Mouse (Mus musculus): Measurements from ENCODE around the gene Krt31. TPM values are rescaled to one million over a fixed set of nuclear protein-coding genes. Genes with fewer than 3 reads are reported as not detected.

The Krt31 gene
- polyA plus RNA-seq (2015; fragmentation: Nextera tagmentation; extraction: Ambion mirVana), result 0.07 TPM in 1 of 2 replicates, not detected in the other

- 87% methylated on average over 3 of the region's 3 CpGs for WGBS
- no peak for TF ChIP-seq CTCF (IDR thresholded peaks at IDR 0.05; ENCODE audit: low read depth)
- no peaks in the 10 kb centered on the region for H3K36me3 ChIP-seq (ENCODE audit: control insufficient read depth, insufficient read depth)
These were observed at the start of gene Krt31 for GRCm38 (mm10) chr11:100050451-100050850. TSS of gene Krt31 (minus strand) at chr11:100050551.

GRCm38 (mm10) chr11:100097819-100098218, 47.5 kb upstream of the Krt31 start:
- no peak overlapping the region for H3K4me2 ChIP-seq (replicated peaks; ENCODE audit: low read depth)
- WGBS, result 70% methylated on average over 9 of the region's 9 CpGs
- ATAC-seq, result 0 out of 2 replicates have a peak, but pooled peaks have one; percentile 6
- H3K9ac ChIP-seq (ENCODE audit: low read depth, low read length), result no peak overlapping the region
- no peaks in the 10 kb centered on the region for H3K27me3 ChIP-seq (replicated peaks; ENCODE audit: control insufficient read depth, insufficient read depth, low read length)
- no peak overlapping the region for H3K27ac ChIP-seq (ENCODE audit: low read depth, low read length)
- H3K4me1 ChIP-seq (replicated peaks; ENCODE audit: control insufficient read depth, insufficient read depth, low read length), result no peaks in the 10 kb centered on the region
- H3K9me3 ChIP-seq (ENCODE audit: control insufficient read depth), result no peaks in the 10 kb centered on the region
- H3K4me3 ChIP-seq (ENCODE audit: low read depth, low read length), result no peak overlapping the region
- no peaks in the 10 kb centered on the region for H3K36me3 ChIP-seq (ENCODE audit: control insufficient read depth, insufficient read depth)
- TF ChIP-seq CTCF (IDR thresholded peaks at IDR 0.05; ENCODE audit: low read depth), result no peak

More at GRCm38 (mm10) chr11:100050451-100050850, at the start of gene Krt31:
- Histone ChIP-seq H3K27me3 (replicated peaks; ENCODE audit: control insufficient read depth, insufficient read depth, low read length) (peaks cover 12% of the 10 kb centered on the region), H3K4me3 (ENCODE audit: low read depth, low read length) (no peak within 1 kb of the TSS), H3K4me1 (replicated peaks; ENCODE audit: control insufficient read depth, insufficient read depth, low read length) (peaks cover 5% of the 10 kb centered on the region; the same call in 1 of the 2 replicates), H3K27ac (ENCODE audit: low read depth, low read length) (no peak within 1 kb of the TSS), H3K9ac (ENCODE audit: low read depth, low read length) (no peak within 1 kb of the TSS), H3K4me2 (replicated peaks; ENCODE audit: low read depth) (no peak within 1 kb of the TSS), H3K9me3 (ENCODE audit: control insufficient read depth) (no peaks in the 10 kb centered on the region)
- no peak for ATAC-seq

DNA sequence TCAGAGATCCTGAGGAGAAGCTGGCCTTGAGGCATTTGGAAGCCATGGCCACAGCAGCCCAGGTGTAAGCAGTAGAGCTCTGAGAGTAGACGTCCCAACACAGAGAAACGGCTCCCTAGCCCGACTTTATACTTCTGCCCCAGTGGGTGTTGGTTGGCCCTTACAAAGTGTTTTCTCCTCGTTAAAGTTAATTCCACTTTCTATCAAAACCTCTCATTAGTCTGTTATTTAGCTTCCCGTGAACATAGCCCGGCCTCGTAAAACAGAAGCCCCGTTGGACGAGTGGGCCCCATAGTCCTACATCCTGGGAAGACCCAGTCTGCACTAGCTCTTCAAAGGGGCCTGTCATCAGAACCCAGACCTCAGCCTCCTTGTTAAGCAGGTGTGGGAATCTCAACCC, 45.8 kb upstream of the Krt31 start, which contains the start of gene Krt35:
Gene Krt35, minus strand, starts transcription at position 101 of the 400 bp plus-strand sequence.
- H3K4me1 ChIP-seq (replicated peaks; ENCODE audit: control insufficient read depth, insufficient read depth, low read length), result no peaks in the 10 kb centered on the region
- no peaks in the 10 kb centered on the region for H3K36me3 ChIP-seq (ENCODE audit: control insufficient read depth, insufficient read depth)
- H3K4me3 ChIP-seq (ENCODE audit: low read depth, low read length), result no peak within 1 kb of the TSS
- ATAC-seq, result no peak
- no peaks in the 10 kb centered on the region for H3K27me3 ChIP-seq (replicated peaks; ENCODE audit: control insufficient read depth, insufficient read depth, low read length)
- no peak within 1 kb of the TSS for H3K9ac ChIP-seq (ENCODE audit: low read depth, low read length)
- H3K27ac ChIP-seq (ENCODE audit: low read depth, low read length), result no peak within 1 kb of the TSS
- no peaks in the 10 kb centered on the region for H3K9me3 ChIP-seq (ENCODE audit: control insufficient read depth)
- H3K4me2 ChIP-seq (replicated peaks; ENCODE audit: low read depth), result no peak within 1 kb of the TSS
- WGBS, result 83% methylated on average over 9 of the region's 9 CpGs
- TF ChIP-seq CTCF (IDR thresholded peaks at IDR 0.05; ENCODE audit: low read depth), result no peak

GRCm38 (mm10) chr11:100088378-100089025, 38.2 kb upstream of the Krt31 start:
- H3K4me2 ChIP-seq (replicated peaks; ENCODE audit: low read depth), result no peak overlapping the region
- no peak overlapping the region for H3K9ac ChIP-seq (ENCODE audit: low read depth, low read length)
- 43% methylated on average over 7 of the region's 7 CpGs for WGBS
- H3K27me3 ChIP-seq (replicated peaks; ENCODE audit: control insufficient read depth, insufficient read depth, low read length), result no peaks in the 10 kb centered on the region
- H3K9me3 ChIP-seq (ENCODE audit: control insufficient read depth), result no peaks in the 10 kb centered on the region
- peak; percentile 93 for ATAC-seq
- TF ChIP-seq CTCF (IDR thresholded peaks at IDR 0.05; ENCODE audit: low read depth), result 0 out of 2 replicates have a peak, but pooled peaks have one; percentile 3
- H3K36me3 ChIP-seq (ENCODE audit: control insufficient read depth, insufficient read depth), result no peaks in the 10 kb centered on the region
- no peaks in the 10 kb centered on the region for H3K4me1 ChIP-seq (replicated peaks; ENCODE audit: control insufficient read depth, insufficient read depth, low read length)
- H3K4me3 ChIP-seq (ENCODE audit: low read depth, low read length), result no peak overlapping the region
- no peak overlapping the region for H3K27ac ChIP-seq (ENCODE audit: low read depth, low read length)

DNA sequence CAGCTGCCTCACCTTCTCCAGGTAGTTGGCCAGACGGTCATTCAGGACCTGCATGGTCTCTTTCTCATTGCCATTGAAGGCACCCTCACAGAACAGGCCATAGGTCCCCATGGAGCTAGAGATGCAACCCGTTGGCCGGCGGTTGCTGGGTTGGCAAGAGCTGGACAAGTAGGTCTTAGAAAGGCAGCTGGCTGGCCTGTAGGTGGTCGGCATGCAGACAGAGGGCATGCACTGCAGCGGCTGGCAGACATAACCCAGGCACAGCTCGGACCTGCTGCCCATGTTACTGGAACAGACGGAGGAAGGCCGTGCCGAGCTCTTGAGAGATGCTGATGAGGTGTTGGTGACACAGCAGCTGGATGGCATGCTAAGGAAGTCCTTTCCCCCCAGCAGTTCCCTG, 37.5 kb upstream of the Krt31 start, which contains the start of gene Krt32:
Gene Krt32, minus strand, starts transcription at position 366 of the 400 bp plus-strand sequence.
- no peak within 1 kb of the TSS for H3K4me3 ChIP-seq (ENCODE audit: low read depth, low read length)
- no peak for TF ChIP-seq CTCF (IDR thresholded peaks at IDR 0.05; ENCODE audit: low read depth)
- H3K9me3 ChIP-seq (ENCODE audit: control insufficient read depth), result no peaks in the 10 kb centered on the region
- no peak within 1 kb of the TSS for H3K27ac ChIP-seq (ENCODE audit: low read depth, low read length)
- 94% methylated on average over 10 of the region's 10 CpGs for WGBS
- H3K4me1 ChIP-seq (replicated peaks; ENCODE audit: control insufficient read depth, insufficient read depth, low read length), result no peaks in the 10 kb centered on the region
- no peak for ATAC-seq
- no peaks in the 10 kb centered on the region for H3K27me3 ChIP-seq (replicated peaks; ENCODE audit: control insufficient read depth, insufficient read depth, low read length)
- H3K4me2 ChIP-seq (replicated peaks; ENCODE audit: low read depth), result no peak within 1 kb of the TSS
- H3K9ac ChIP-seq (ENCODE audit: low read depth, low read length), result no peak within 1 kb of the TSS
- no peaks in the 10 kb centered on the region for H3K36me3 ChIP-seq (ENCODE audit: control insufficient read depth, insufficient read depth)

DNA sequence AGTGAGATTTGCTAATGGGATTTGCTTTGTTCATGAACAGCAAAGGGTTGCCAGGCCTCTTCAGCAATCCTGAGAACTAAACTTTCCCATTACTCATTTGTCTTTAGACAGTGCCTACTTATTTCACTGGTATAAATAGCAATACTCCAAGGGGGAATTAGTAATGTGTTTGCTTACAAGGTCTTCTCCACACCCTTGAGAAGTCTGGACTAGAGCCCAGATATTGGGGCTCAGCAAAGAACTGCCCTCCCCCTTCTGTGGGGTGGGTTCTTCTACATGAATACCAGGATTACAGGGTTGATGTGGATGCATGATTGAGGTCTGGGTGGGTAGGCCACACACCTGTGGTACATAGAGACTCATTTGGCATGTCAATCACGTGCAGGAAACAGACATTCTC, 23.5 kb upstream of the Krt31 start:
- Histone ChIP-seq H3K27me3 (replicated peaks; ENCODE audit: control insufficient read depth, insufficient read depth, low read length) (no peaks in the 10 kb centered on the region), H3K9ac (ENCODE audit: low read depth, low read length) (no peak overlapping the region), H3K9me3 (ENCODE audit: control insufficient read depth) (no peaks in the 10 kb centered on the region), H3K4me3 (ENCODE audit: low read depth, low read length) (no peak overlapping the region), H3K4me1 (replicated peaks; ENCODE audit: control insufficient read depth, insufficient read depth, low read length) (0 out of 2 replicates have a peak, but pooled peaks cover 3% of the 10 kb centered on the region), H3K4me2 (replicated peaks; ENCODE audit: low read depth) (no peak overlapping the region), H3K36me3 (ENCODE audit: control insufficient read depth, insufficient read depth) (no peaks in the 10 kb centered on the region), H3K27ac (ENCODE audit: low read depth, low read length) (no peak overlapping the region)
- no peak for ATAC-seq
- TF ChIP-seq CTCF (IDR thresholded peaks at IDR 0.05; ENCODE audit: low read depth), result no peak
- WGBS, result 72% methylated on average over 1 of the region's 1 CpGs
